Mouse (Mus musculus) forebrain, embryonic 10.5 days (tissue): Measurements from ENCODE around the gene Arhgap20. TPM values are rescaled to one million over a fixed set of nuclear protein-coding genes. Genes with fewer than 3 reads are reported as not detected.

Experiments
- DNase-seq: peaks from one replicate; pipeline ENCODE4 v3.0.0-alpha.2; 2017; ENCODE audit warnings: low spot score; ENCODE audit errors: extremely low spot score
- H3K27ac ChIP-seq: fragments of 300-500 bp; sonication (generic); 2 replicates; pipeline ENCODE4 v1.5.1; 2016; ENCODE audit warnings: mild to moderate bottlenecking
- H3K27me3 ChIP-seq: fragments of 300-500 bp; sonication (generic); 2 replicates; pipeline ENCODE4 v1.6.1; 2016; ENCODE audit warnings: mild to moderate bottlenecking; ENCODE audit not compliant: poor library complexity, severe bottlenecking
- H3K36me3 ChIP-seq: fragments of 300-500 bp; sonication (generic); replicated peaks from 2 replicates; pipeline ENCODE4 v1.6.1; 2016; ENCODE audit warnings: mild to moderate bottlenecking, moderate library complexity
- H3K4me1 ChIP-seq: fragments of 300-500 bp; sonication (generic); 2 replicates; pipeline ENCODE4 v1.6.1; 2016
- H3K4me3 ChIP-seq: fragments of 300-500 bp; sonication (generic); 2 replicates; pipeline ENCODE4 v1.5.1; 2016; ENCODE audit warnings: mild to moderate bottlenecking, moderate library complexity
- H3K9me3 ChIP-seq: fragments of 300-500 bp; sonication (generic); 2 replicates; pipeline ENCODE4 v1.6.1; 2016; ENCODE audit warnings: mild to moderate bottlenecking, moderate library complexity
- WGBS: fragments of 180-500 bp; shearing (Covaris S2); methylation state at CpG from one replicate; pipeline ENCODE4 v1.1.7; 2016; 5-methylcytosine and 5-hydroxymethylcytosine counted together
- polyA plus RNA-seq: library from polyadenylated mRNA; unstranded; fragments of >200 nt; fragmentation: Nextera tagmentation; extraction: Ambion mirVana; gene quantifications from 2 replicates; pipeline ENCODE4 v1.2.1, GENCODE M21; 2016

Gene Arhgap20
- polyA plus RNA-seq, 1 experiment from 2014 or later, result 2.8 TPM

DNA sequence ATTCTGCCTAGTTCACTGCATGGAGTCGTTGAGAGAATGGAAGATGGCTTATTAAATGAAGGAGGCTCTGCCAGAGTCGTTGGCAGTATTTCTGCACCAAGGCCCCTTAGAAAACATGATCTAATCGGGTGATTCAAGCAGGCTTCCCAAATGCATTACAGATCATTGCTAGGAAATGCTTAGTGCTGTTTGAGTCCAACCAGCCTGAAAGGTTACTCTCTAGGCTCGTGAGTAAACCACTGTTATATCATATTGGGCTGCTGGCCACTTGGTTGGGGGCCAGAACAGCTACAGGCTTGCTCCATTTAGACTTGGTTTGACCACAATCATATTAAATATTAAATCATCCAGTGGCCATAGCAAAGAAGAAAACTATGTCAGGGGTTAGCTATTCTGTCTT is 118.2 kb downstream of the Arhgap20 start:
- H3K4me3 ChIP-seq, result no peak overlapping the region
- no peak for DNase-seq
- H3K9me3 ChIP-seq, result no peaks in the 10 kb centered on the region
- H3K4me1 ChIP-seq, result peaks cover 4% of the 10 kb centered on the region; the same call in 1 of the 2 replicates
- whole genome bisulfite sequencing, result 88% methylated on average over 4 of the region's 4 CpGs
- no peaks in the 10 kb centered on the region for H3K27me3 ChIP-seq
- H3K27ac ChIP-seq, result no peak overlapping the region
- no peaks in the 10 kb centered on the region for H3K36me3 ChIP-seq

DNA sequence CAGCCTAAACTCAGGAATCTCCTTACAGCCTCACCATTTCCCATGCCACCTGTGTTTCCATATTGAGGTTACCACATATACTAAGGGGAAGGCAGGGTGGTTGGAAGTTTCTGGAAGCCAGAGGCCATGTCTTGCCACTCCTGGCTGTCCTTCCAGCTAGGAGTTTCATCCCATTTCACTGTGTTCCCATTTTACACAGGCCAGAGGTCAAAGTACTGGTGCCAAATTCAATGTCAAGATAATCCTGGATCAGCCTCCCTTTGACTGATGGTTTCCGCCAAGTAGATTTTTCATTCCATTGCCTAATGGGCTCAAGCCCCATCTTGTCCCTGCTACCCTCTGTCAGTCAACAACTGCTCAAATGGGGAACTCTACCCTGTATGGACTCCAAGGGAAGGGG is 127.8 kb downstream of the Arhgap20 start:
- Histone ChIP-seq H3K9me3 (no peaks in the 10 kb centered on the region), H3K4me1 (no peaks in the 10 kb centered on the region), H3K4me3 (no peak overlapping the region), H3K27me3 (no peaks in the 10 kb centered on the region), H3K36me3 (no peaks in the 10 kb centered on the region), H3K27ac (no peak overlapping the region)
- DNase-seq, result no peak
- WGBS, result 93% methylated on average over 1 of the region's 1 CpGs

Other genes with a start within 250 kb of the Arhgap20 start
- gene Fdx1, start 198.2 kb downstream of the Arhgap20 start, polyA plus RNA-seq, result 49.9 and 51.8 TPM in 2 replicates